Mouse (Mus musculus) cerebellum, adult 2 months (tissue): ENCODE measurements around the gene Rbbp4.

ENCODE experiments used
- CTCF ChIP-seq: fragments of 200-500 bp; IDR thresholded peaks from 2 replicates; pipeline ENCODE4 v1.5.1; 2011; ENCODE audit warnings: low read depth, mild to moderate bottlenecking, control low read depth, low read length, moderate library complexity, borderline replicate concordance; ENCODE audit not compliant: insufficient read depth
- POLR2A ChIP-seq: fragments of 200-500 bp; IDR thresholded peaks from 2 replicates; pipeline ENCODE4 v1.6.1; 2011; ENCODE audit warnings: low read length, control low read depth, borderline replicate concordance; ENCODE audit not compliant: insufficient read depth

- TF ChIP-seq CTCF (no peak), POLR2A (no peak)
These were observed 2.3 kb downstream of the Rbbp4 start for GRCm38 (mm10) chr4:129332846-129333245.
